ENCODE assay signal across 8 mouse cellular contexts in genomic region chr7:80197371-80197770, GRCm38 (mm10). TPM values are rescaled to one million over a fixed set of nuclear protein-coding genes. Genes with fewer than 3 reads are reported as not detected.
DNase-seq lines count a peak whose midpoint lies in the region; ATAC-seq and TF ChIP-seq lines count a peak whose summit lies in the region.

No protein-coding gene starts in this region.

- in situ Hi-C loops in ES-E14 (cut with MboI; ENCODE audit: low sequenced_read_pairs in 2 of 2, unreplicated experiment in 2 of 2) = no loop called here

- ATAC-seq in heart, embryonic 12.5 days (ENCODE audit: insufficient number of reproducible peaks, low FRiP score) = no peak
- ATAC-seq in forebrain, embryonic 14.5 days = no peak
- ATAC-seq in liver, embryonic 15.5 days (ENCODE audit: insufficient read depth) = no peak

- H3K4me1 ChIP-seq in heart, embryonic 12.5 days (replicated peaks) = peaks cover 37% of the 10 kb centered on the region
- H3K4me1 ChIP-seq in ES-E14 (ENCODE audit: control insufficient read depth in 2 of 2, insufficient read depth in 2 of 2, low read length in 2 of 2, poor library complexity in 1 of 2) = peaks cover 12 to 31% of the 10 kb centered on the region in 2 experiments
- H3K4me1 ChIP-seq in forebrain, embryonic 14.5 days (ENCODE audit: control insufficient read depth, insufficient read depth, low read length) = peaks cover 54% of the 10 kb centered on the region
- H3K4me1 ChIP-seq in liver, embryonic 15.5 days (replicated peaks) = peaks cover 92% of the 10 kb centered on the region

- no peaks in the 10 kb centered on the region for H3K27me3 ChIP-seq in heart, embryonic 12.5 days (replicated peaks)
- no peaks in the 10 kb centered on the region for H3K27me3 ChIP-seq in forebrain, embryonic 14.5 days (replicated peaks; ENCODE audit: control insufficient read depth, insufficient read depth, low read length)
- no peaks in the 10 kb centered on the region for H3K27me3 ChIP-seq in liver, embryonic 15.5 days

- H3K36me3 ChIP-seq in heart, embryonic 12.5 days = 0 out of 2 replicates have a peak, but pooled peaks cover 3% of the 10 kb centered on the region
- H3K36me3 ChIP-seq in ES-E14 (ENCODE audit: control insufficient read depth, insufficient read depth, low read length, poor library complexity, severe bottlenecking) = peaks cover 14% of the 10 kb centered on the region
- H3K36me3 ChIP-seq in forebrain, embryonic 14.5 days (ENCODE audit: control insufficient read depth, insufficient read depth, low read length) = 0 out of 2 replicates have a peak, but pooled peaks cover 2% of the 10 kb centered on the region
- peaks cover 23% of the 10 kb centered on the region for H3K36me3 ChIP-seq in liver, embryonic 15.5 days (replicated peaks)

- peak overlapping the region; percentile 85 for H3K4me2 ChIP-seq in heart, embryonic 12.5 days
- peak overlapping the region; percentile 83 for H3K4me2 ChIP-seq in forebrain, embryonic 14.5 days (ENCODE audit: low read length)
- H3K4me2 ChIP-seq in liver, embryonic 15.5 days = peak overlapping the region; percentile 91

- 33% methylated on average over 4 of the region's 4 CpGs for WGBS in heart, embryonic 12.5 days
- WGBS in forebrain, embryonic 14.5 days = 5% methylated on average over 4 of the region's 4 CpGs
- 14% methylated on average over 4 of the region's 4 CpGs for WGBS in liver, embryonic 15.5 days (ENCODE audit: insufficient replicate concordance)

- no peaks in the 10 kb centered on the region for H3K9me3 ChIP-seq in heart, embryonic 12.5 days (replicated peaks)
- H3K9me3 ChIP-seq in ES-E14 (ENCODE audit: control insufficient read depth, insufficient read depth, low read depth, low read length) = no peaks in the 10 kb centered on the region
- H3K9me3 ChIP-seq in forebrain, embryonic 14.5 days (replicated peaks; ENCODE audit: control insufficient read depth, low read length) = no peaks in the 10 kb centered on the region
- no peaks in the 10 kb centered on the region for H3K9me3 ChIP-seq in liver, embryonic 15.5 days (replicated peaks)

- DNase-seq in heart, adult 18-20 months = no peak
- no peak for DNase-seq in ES-E14 (ENCODE audit: low read depth, low spot score)
- DNase-seq in forebrain, embryonic 14.5 days (ENCODE audit: low spot score) = no peak
- DNase-seq in thymus, postnatal 14 days = peak; percentile 51
- no peak for DNase-seq in adrenal gland, adult 8-10 months
- no peak for DNase-seq in frontal cortex, postnatal 36 days (ENCODE audit: low spot score in 2 of 2)

- 0 out of 2 replicates have a peak overlapping the region, but pooled peaks have one; percentile 74 for H3K27ac ChIP-seq in heart, embryonic 12.5 days (ENCODE audit: poor library complexity, severe bottlenecking)
- H3K27ac ChIP-seq in ES-E14 (ENCODE audit: insufficient read depth, low read depth, low read length, poor library complexity, severe bottlenecking) = peak overlapping the region; percentile 92; the same call in 1 of the 2 replicates
- H3K27ac ChIP-seq in forebrain, embryonic 14.5 days (ENCODE audit: low read depth, low read length) = peak overlapping the region; percentile 96; the same call in 1 of the 2 replicates
- peak overlapping the region; percentile 100 for H3K27ac ChIP-seq in liver, embryonic 15.5 days (replicated peaks)

- peak overlapping the region; percentile 80; the same call in 1 of the 2 replicates for H3K9ac ChIP-seq in heart, embryonic 12.5 days
- peak overlapping the region; percentile 85; the same call in 1 of the 2 replicates for H3K9ac ChIP-seq in ES-E14 (ENCODE audit: insufficient read depth, low read depth, low read length, poor library complexity, severe bottlenecking)
- H3K9ac ChIP-seq in forebrain, embryonic 14.5 days (ENCODE audit: low read length) = peak overlapping the region; percentile 84
- H3K9ac ChIP-seq in liver, embryonic 15.5 days = peak overlapping the region; percentile 97

- no peak overlapping the region for H3K4me3 ChIP-seq in heart, embryonic 12.5 days
- H3K4me3 ChIP-seq in ES-E14 (ENCODE audit: insufficient read depth in 1 of 2, low read depth in 1 of 2, low read length in 2 of 2, poor library complexity in 1 of 2, severe bottlenecking in 1 of 2) = peak overlapping the region; percentile 92 to 96
- peak overlapping the region; percentile 72 for H3K4me3 ChIP-seq in forebrain, embryonic 14.5 days (ENCODE audit: low read depth, low read length)
- peak overlapping the region; percentile 91 for H3K4me3 ChIP-seq in liver, embryonic 15.5 days (replicated peaks)

TF ChIP-seq in ES-E14, 5 proteins besides CTCF, POLR2A, EP300 and RAD21:
- TF ChIP-seq ZNF384 (IDR thresholded peaks at IDR 0.05; ENCODE audit: low read depth, low read length) (no peak), MAFK (IDR thresholded peaks at IDR 0.05; ENCODE audit: insufficient read depth, low read depth, low read length) (no peak), ZC3H11A (IDR thresholded peaks at IDR 0.05; ENCODE audit: borderline replicate concordance, low read depth, low read length) (no peak), HCFC1 (IDR thresholded peaks at IDR 0.05; ENCODE audit: borderline replicate concordance, insufficient read depth, low read length) (no peak), CHD2 (IDR thresholded peaks at IDR 0.05; ENCODE audit: low read depth, low read length) (no peak)

RNA-seq across cellular contexts. Expression of gene Sema4b, which starts 10.7 kb away (rescaled TPM):
- polyA plus RNA-seq in heart, embryonic 12.5 days (2016; fragmentation: Nextera tagmentation; extraction: Ambion mirVana) = 10.3 and 10.7 TPM in 2 replicates
- 10 to 100 TPM; 10.6 to 12.6 TPM for total RNA-seq in heart, adult 18-20 months (2021)
- 50.1 and 106 TPM in 2 replicates for total RNA-seq in ES-E14 (2012; rRNA removed)
- polyA plus RNA-seq in forebrain, embryonic 14.5 days (2014; fragmentation: Nextera tagmentation; extraction: Ambion mirVana) = 11.6 and 12.8 TPM in 2 replicates
- polyA plus RNA-seq in liver, embryonic 15.5 days (2015; fragmentation: Nextera tagmentation; extraction: Ambion mirVana) = 15.2 and 15.5 TPM in 2 replicates
- total RNA-seq in adrenal gland, adult 8-10 months (2022) = 10 to 100 TPM; 58.6 to 86.9 (median 67.8) TPM

RNA-seq across cellular contexts. Expression of gene Cib1, which starts 35.2 kb away (rescaled TPM):
- 43.4 and 47.3 TPM in 2 replicates for polyA plus RNA-seq in heart, embryonic 12.5 days (2016; fragmentation: Nextera tagmentation; extraction: Ambion mirVana)
- 10 to 100 TPM; 15.2 to 18.6 TPM for total RNA-seq in heart, adult 18-20 months (2021)
- total RNA-seq in ES-E14 (2012; rRNA removed) = 52.6 and 59.7 TPM in 2 replicates
- 32.7 and 38.5 TPM in 2 replicates for polyA plus RNA-seq in forebrain, embryonic 14.5 days (2014; fragmentation: Nextera tagmentation; extraction: Ambion mirVana)
- polyA plus RNA-seq in liver, embryonic 15.5 days (2015; fragmentation: Nextera tagmentation; extraction: Ambion mirVana) = 84.7 and 85.0 TPM in 2 replicates
- total RNA-seq in adrenal gland, adult 8-10 months (2022) = 100 to 1,000 TPM in 1 of 4 experiments, 10 to 100 TPM in 3; 64.7 to 105 (median 85.9) TPM

RNA-seq across cellular contexts. Expression of gene Gdpgp1, which starts 35.3 kb away (rescaled TPM):
- 3.6 and 3.9 TPM in 2 replicates for polyA plus RNA-seq in heart, embryonic 12.5 days (2016; fragmentation: Nextera tagmentation; extraction: Ambion mirVana)
- total RNA-seq in heart, adult 18-20 months (2021) = 1 to 10 TPM; 1.2 to 1.6 TPM
- 4.4 and 4.5 TPM in 2 replicates for total RNA-seq in ES-E14 (2012; rRNA removed)
- 2.1 and 2.7 TPM in 2 replicates for polyA plus RNA-seq in forebrain, embryonic 14.5 days (2014; fragmentation: Nextera tagmentation; extraction: Ambion mirVana)
- polyA plus RNA-seq in liver, embryonic 15.5 days (2015; fragmentation: Nextera tagmentation; extraction: Ambion mirVana) = 2.0 and 2.1 TPM in 2 replicates
- total RNA-seq in adrenal gland, adult 8-10 months (2022) = 1 to 10 TPM; 4.2 to 6.1 (median 5.3) TPM

RNA-seq across cellular contexts. Expression of gene Ttll13, which starts 48.8 kb away (rescaled TPM):
- 0.26 and 0.37 TPM in 2 replicates for polyA plus RNA-seq in heart, embryonic 12.5 days (2016; fragmentation: Nextera tagmentation; extraction: Ambion mirVana)
- under 1 TPM; 0.12 to 0.36 TPM for total RNA-seq in heart, adult 18-20 months (2021)
- total RNA-seq in ES-E14 (2012; rRNA removed) = 1.4 and 2.8 TPM in 2 replicates
- polyA plus RNA-seq in forebrain, embryonic 14.5 days (2014; fragmentation: Nextera tagmentation; extraction: Ambion mirVana) = 0.87 and 1.2 TPM in 2 replicates
- polyA plus RNA-seq in liver, embryonic 15.5 days (2015; fragmentation: Nextera tagmentation; extraction: Ambion mirVana) = 0.16 and 0.20 TPM in 2 replicates
- 1 to 10 TPM; 1.7 to 2.2 (median 1.9) TPM for total RNA-seq in adrenal gland, adult 8-10 months (2022)
